Mouse (Mus musculus): ENCODE results near the gene Myo1c. TPM values are rescaled to one million over a fixed set of nuclear protein-coding genes. Genes with fewer than 3 reads are reported as not detected.

Gene Myo1c
- polyA plus RNA-seq (2014; fragmentation: Nextera tagmentation; extraction: Ambion mirVana) = 9.8 and 10.2 TPM in 2 replicates

DNA sequence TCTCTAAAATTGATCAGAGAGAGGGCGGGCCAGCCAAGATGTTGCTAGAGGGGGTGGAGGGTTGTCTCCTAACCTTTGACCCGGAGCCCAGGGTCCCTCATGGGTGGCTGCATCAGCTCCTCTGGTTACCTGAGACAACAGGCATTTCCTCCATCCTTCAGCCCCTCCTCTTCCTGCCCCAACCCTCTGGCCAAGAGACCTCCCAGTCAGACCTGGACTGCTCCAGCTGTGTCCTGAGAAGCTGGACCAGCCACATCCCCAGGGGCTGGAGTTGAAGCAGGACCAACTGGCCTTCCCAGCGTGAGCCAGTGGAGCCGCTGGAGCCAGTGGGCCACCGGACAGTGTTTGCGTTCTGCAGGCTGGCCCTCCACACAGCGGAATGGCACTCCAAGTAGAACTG is at the start of gene Myo1c:
Gene Myo1c, plus strand, starts transcription at position 194 of the 400 bp plus-strand sequence.
- no peaks in the 10 kb centered on the region for H3K36me3 ChIP-seq (ENCODE audit: control insufficient read depth, insufficient read depth, low read length)
- no peaks in the 10 kb centered on the region for H3K9me3 ChIP-seq (ENCODE audit: control insufficient read depth, low read length)
- no peak within 1 kb of the TSS for H3K27ac ChIP-seq (ENCODE audit: low read depth, low read length)
- H3K4me2 ChIP-seq = peak within 1 kb of the TSS; percentile 95
- 63% methylated on average over 7 of the region's 7 CpGs for WGBS
- ATAC-seq (ENCODE audit: low FRiP score) (no peak), DNase-seq (ENCODE audit: low spot score, missing footprints) (no peak)
- peak within 1 kb of the TSS; percentile 60 for H3K4me3 ChIP-seq (ENCODE audit: low read depth, low read length)
- peak within 1 kb of the TSS; percentile 78 for H3K9ac ChIP-seq (ENCODE audit: low read length)
- H3K27me3 ChIP-seq (ENCODE audit: control insufficient read depth, insufficient read depth, low read length) = peaks cover 26% of the 10 kb centered on the region
- H3K4me1 ChIP-seq (ENCODE audit: control insufficient read depth, insufficient read depth, low read length) = peaks cover 15% of the 10 kb centered on the region

DNA sequence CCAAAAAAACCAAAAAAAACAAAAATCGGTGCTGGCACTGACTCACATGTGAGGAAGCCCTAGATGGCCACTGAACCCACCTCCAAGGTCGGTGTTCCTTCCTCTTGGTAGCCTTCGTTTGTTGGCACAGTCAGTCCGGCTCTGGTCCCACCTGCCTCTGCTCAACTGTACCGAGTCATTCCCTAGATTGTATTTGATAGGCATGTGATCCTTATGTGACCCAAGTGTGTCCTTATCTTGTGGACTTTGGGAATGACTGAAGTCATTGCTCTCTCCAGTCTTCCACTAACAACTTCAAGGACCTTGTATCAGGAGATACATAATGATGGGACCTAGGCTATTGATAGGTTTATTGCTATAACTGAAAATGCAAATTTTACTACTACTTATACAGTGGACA is 45.5 kb upstream of the Myo1c start:
- Histone ChIP-seq H3K4me2 (no peak overlapping the region), H3K27ac (ENCODE audit: low read depth, low read length) (no peak overlapping the region), H3K27me3 (ENCODE audit: control insufficient read depth, insufficient read depth, low read length) (no peaks in the 10 kb centered on the region), H3K9ac (ENCODE audit: low read length) (no peak overlapping the region), H3K36me3 (ENCODE audit: control insufficient read depth, insufficient read depth, low read length) (peaks cover 8% of the 10 kb centered on the region), H3K9me3 (ENCODE audit: control insufficient read depth, low read length) (no peaks in the 10 kb centered on the region), H3K4me3 (ENCODE audit: low read depth, low read length) (no peak overlapping the region), H3K4me1 (ENCODE audit: control insufficient read depth, insufficient read depth, low read length) (no peaks in the 10 kb centered on the region)
- ATAC-seq (ENCODE audit: low FRiP score) = no peak
- no peak for DNase-seq (ENCODE audit: low spot score, missing footprints)
- 92% methylated on average over 5 of the region's 5 CpGs for WGBS

DNA sequence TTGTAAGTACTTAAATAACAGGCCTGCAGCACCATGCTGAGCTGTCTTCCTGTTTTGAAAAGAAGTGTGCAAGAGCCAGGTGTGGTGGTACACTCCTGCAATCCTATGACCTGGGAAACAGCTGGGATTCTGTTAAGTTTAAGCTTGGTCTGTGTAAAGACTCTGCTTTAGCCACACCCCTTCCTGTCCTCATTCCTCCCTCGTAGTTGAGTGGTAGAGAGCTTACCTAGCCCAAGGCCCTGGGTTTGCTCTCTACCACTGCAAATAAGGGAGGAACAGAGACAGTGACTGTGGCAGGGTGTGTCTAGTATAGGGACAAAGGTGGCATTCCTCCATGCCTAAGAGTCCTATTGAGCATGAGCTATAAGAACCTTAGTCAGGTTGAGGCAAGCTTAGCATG is 45.0 kb upstream of the Myo1c start:
- ATAC-seq (ENCODE audit: low FRiP score) (no peak), DNase-seq (ENCODE audit: low spot score, missing footprints) (no peak)
- Histone ChIP-seq H3K9me3 (ENCODE audit: control insufficient read depth, low read length) (no peaks in the 10 kb centered on the region), H3K27me3 (ENCODE audit: control insufficient read depth, insufficient read depth, low read length) (no peaks in the 10 kb centered on the region), H3K9ac (ENCODE audit: low read length) (no peak overlapping the region), H3K27ac (ENCODE audit: low read depth, low read length) (no peak overlapping the region), H3K4me1 (ENCODE audit: control insufficient read depth, insufficient read depth, low read length) (no peaks in the 10 kb centered on the region), H3K4me3 (ENCODE audit: low read depth, low read length) (no peak overlapping the region), H3K4me2 (no peak overlapping the region), H3K36me3 (ENCODE audit: control insufficient read depth, insufficient read depth, low read length) (peaks cover 10% of the 10 kb centered on the region)
- 74% methylated on average over 1 of the region's 1 CpGs for WGBS

DNA sequence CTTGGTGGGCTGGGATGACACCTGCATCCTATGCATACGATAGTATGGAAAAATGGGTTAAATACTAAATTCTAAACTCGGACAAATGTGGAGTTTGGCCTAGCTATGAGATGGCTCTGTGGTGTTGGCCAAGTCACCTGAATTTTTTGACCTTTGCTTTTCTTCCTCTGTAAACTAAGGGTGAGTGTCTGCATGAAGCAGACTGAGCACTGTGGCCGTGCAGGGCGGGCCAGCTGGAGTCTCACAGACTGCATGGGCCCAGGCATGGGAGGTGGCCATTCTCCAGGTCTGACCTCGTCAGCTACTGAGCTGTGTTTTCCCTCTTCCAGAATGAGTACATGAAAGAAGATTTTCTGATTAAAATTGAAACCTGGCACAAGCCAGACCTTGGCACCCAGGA is 41.5 kb upstream of the Myo1c start:
- Histone ChIP-seq H3K4me3 (ENCODE audit: low read depth, low read length) (no peak overlapping the region), H3K9ac (ENCODE audit: low read length) (no peak overlapping the region), H3K4me2 (no peak overlapping the region), H3K27me3 (ENCODE audit: control insufficient read depth, insufficient read depth, low read length) (no peaks in the 10 kb centered on the region), H3K27ac (ENCODE audit: low read depth, low read length) (no peak overlapping the region), H3K4me1 (ENCODE audit: control insufficient read depth, insufficient read depth, low read length) (no peaks in the 10 kb centered on the region), H3K36me3 (ENCODE audit: control insufficient read depth, insufficient read depth, low read length) (peaks cover 4% of the 10 kb centered on the region), H3K9me3 (ENCODE audit: control insufficient read depth, low read length) (no peaks in the 10 kb centered on the region)
- DNase-seq (ENCODE audit: low spot score, missing footprints) = no peak
- ATAC-seq (ENCODE audit: low FRiP score) = no peak
- 87% methylated on average over 5 of the region's 5 CpGs for WGBS

DNA sequence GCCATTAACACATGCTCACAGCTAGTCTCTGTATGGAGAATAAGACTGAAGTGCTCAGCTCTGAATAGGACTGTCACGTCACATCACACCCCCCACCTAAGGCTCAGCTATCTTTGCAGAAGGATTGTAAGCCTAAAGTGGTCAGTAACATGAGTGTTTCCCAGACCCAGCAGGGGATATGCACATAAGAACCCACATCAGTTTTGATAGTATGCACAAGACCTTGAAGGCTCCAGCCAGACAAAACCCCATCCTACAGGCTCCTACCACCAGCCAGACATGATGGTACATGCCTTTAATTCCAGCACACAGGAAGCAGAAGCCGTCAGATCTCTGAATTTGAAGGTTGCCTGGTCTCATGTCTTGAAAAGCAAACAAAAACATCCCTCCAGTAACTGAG is 40.3 kb upstream of the Myo1c start:
- Histone ChIP-seq H3K36me3 (ENCODE audit: control insufficient read depth, insufficient read depth, low read length) (peaks cover 4% of the 10 kb centered on the region), H3K4me2 (no peak overlapping the region), H3K9me3 (ENCODE audit: control insufficient read depth, low read length) (no peaks in the 10 kb centered on the region), H3K4me1 (ENCODE audit: control insufficient read depth, insufficient read depth, low read length) (no peaks in the 10 kb centered on the region), H3K27ac (ENCODE audit: low read depth, low read length) (no peak overlapping the region), H3K27me3 (ENCODE audit: control insufficient read depth, insufficient read depth, low read length) (no peaks in the 10 kb centered on the region), H3K9ac (ENCODE audit: low read length) (no peak overlapping the region), H3K4me3 (ENCODE audit: low read depth, low read length) (no peak overlapping the region)
- no peak for ATAC-seq (ENCODE audit: low FRiP score)
- WGBS = 91% methylated on average over 2 of the region's 2 CpGs
- no peak for DNase-seq (ENCODE audit: low spot score, missing footprints)

DNA sequence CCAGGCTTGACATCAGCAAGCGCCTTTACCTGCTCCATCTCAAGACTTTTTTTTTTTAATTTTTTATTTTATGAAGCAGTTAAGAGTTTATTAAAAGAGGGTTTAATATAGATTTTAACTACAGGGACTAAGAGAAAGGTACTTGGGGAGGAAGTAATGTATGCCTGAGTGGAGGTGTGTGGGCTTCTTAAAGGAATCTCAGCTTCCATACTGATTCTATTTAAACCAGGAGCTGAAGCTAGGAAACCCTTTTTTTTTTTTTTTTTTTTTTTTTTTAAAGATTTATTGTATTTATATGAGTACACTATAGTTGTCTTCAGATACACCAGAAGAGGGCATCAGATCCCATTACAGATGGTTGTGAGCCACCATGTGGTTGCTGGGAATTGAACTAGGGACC is 35.5 kb upstream of the Myo1c start:
- no peak overlapping the region for H3K9ac ChIP-seq (ENCODE audit: low read length)
- H3K36me3 ChIP-seq (ENCODE audit: control insufficient read depth, insufficient read depth, low read length) = peaks cover 5% of the 10 kb centered on the region; the same call in 1 of the 2 replicates
- DNase-seq (ENCODE audit: low spot score, missing footprints) = no peak
- ATAC-seq (ENCODE audit: low FRiP score) = no peak
- H3K4me3 ChIP-seq (ENCODE audit: low read depth, low read length) = no peak overlapping the region
- no peak overlapping the region for H3K4me2 ChIP-seq
- WGBS = 97% methylated on average over 1 of the region's 1 CpGs
- H3K27me3 ChIP-seq (ENCODE audit: control insufficient read depth, insufficient read depth, low read length) = no peaks in the 10 kb centered on the region
- H3K27ac ChIP-seq (ENCODE audit: low read depth, low read length) = no peak overlapping the region
- no peaks in the 10 kb centered on the region for H3K4me1 ChIP-seq (ENCODE audit: control insufficient read depth, insufficient read depth, low read length)
- no peaks in the 10 kb centered on the region for H3K9me3 ChIP-seq (ENCODE audit: control insufficient read depth, low read length)

DNA sequence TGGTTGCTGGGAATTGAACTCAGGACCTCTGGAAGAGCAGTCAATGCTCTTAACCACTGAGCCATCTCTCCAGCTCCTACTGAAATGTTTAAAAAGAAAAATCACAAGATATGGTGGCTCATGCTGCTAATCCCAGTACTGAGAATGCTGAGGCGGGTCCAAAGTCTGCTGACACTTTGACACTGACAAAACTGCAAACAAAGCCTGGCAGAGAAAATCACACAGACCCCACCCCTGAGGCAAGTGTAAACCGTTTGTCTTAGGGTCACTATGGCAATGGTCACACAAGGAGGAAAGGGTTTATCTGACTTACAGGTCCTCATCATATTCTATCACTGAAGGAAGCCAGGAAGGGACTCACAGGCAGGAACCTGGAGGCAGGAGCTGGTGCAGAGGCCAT is 34.7 kb upstream of the Myo1c start:
- no peaks in the 10 kb centered on the region for H3K9me3 ChIP-seq (ENCODE audit: control insufficient read depth, low read length)
- no peaks in the 10 kb centered on the region for H3K4me1 ChIP-seq (ENCODE audit: control insufficient read depth, insufficient read depth, low read length)
- H3K27me3 ChIP-seq (ENCODE audit: control insufficient read depth, insufficient read depth, low read length) = no peaks in the 10 kb centered on the region
- no peak overlapping the region for H3K4me2 ChIP-seq
- ATAC-seq (ENCODE audit: low FRiP score) (no peak), DNase-seq (ENCODE audit: low spot score, missing footprints) (no peak)
- WGBS = 91% methylated on average over 2 of the region's 2 CpGs
- H3K27ac ChIP-seq (ENCODE audit: low read depth, low read length) = no peak overlapping the region
- peaks cover 6% of the 10 kb centered on the region for H3K36me3 ChIP-seq (ENCODE audit: control insufficient read depth, insufficient read depth, low read length)
- no peak overlapping the region for H3K4me3 ChIP-seq (ENCODE audit: low read depth, low read length)
- no peak overlapping the region for H3K9ac ChIP-seq (ENCODE audit: low read length)

DNA sequence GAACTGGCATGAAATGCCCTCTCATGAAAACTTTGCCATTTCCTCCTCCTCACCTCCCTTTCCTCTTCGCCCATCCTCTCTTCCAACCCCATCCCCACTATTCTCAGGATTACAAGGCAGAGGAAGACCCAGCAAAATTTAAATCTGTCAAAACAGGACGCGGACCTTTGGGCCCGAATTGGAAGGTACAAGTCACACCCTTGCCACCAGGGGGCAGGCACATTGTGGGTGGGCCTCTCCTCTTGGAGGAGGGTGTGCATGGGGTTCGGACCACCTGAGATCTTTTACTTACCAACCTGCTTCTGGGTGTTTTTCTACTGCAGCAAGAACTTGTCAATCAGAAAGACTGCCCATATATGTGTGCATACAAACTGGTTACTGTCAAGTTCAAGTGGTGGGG is 31.2 kb upstream of the Myo1c start:
- DNase-seq (ENCODE audit: low spot score, missing footprints) (peak; percentile 83), ATAC-seq (ENCODE audit: low FRiP score) (no peak)
- no peak overlapping the region for H3K9ac ChIP-seq (ENCODE audit: low read length)
- no peaks in the 10 kb centered on the region for H3K4me1 ChIP-seq (ENCODE audit: control insufficient read depth, insufficient read depth, low read length)
- H3K27ac ChIP-seq (ENCODE audit: low read depth, low read length) = no peak overlapping the region
- H3K36me3 ChIP-seq (ENCODE audit: control insufficient read depth, insufficient read depth, low read length) = peaks cover 6% of the 10 kb centered on the region
- H3K9me3 ChIP-seq (ENCODE audit: control insufficient read depth, low read length) = no peaks in the 10 kb centered on the region
- WGBS = 85% methylated on average over 5 of the region's 5 CpGs
- no peaks in the 10 kb centered on the region for H3K27me3 ChIP-seq (ENCODE audit: control insufficient read depth, insufficient read depth, low read length)
- H3K4me2 ChIP-seq = no peak overlapping the region
- H3K4me3 ChIP-seq (ENCODE audit: low read depth, low read length) = no peak overlapping the region

DNA sequence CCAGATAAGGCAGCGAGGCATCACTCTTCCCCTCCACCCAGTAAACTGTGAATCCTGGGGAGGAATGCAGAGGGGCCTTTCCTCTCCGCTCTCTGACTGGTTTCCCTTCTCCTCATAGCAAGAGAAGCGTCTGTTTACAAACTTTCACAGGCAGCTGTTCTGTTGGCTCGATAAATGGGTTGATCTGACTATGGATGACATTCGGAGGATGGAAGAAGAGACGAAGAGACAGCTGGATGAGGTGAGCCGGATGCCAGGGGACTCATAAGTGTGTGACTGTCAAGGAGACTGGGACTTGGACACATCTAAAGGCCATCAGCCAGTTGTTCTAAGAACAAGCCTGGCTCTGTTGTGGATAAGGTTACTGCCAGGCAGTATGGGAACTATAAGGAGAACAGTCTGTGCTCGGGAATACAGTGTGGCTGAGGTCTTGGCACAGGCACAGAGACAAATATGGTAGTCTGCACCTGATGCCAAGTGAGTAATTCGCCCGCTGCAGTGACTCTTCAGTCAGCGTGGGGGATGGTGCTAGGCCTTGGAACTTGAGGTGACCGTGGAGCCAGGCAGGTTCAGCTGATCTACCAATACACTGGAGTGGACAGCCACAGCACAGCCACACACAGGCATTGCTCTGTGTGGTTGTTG is 30.0 kb upstream of the Myo1c start:
- no peak overlapping the region for H3K9ac ChIP-seq (ENCODE audit: low read length)
- H3K4me2 ChIP-seq = no peak overlapping the region
- ATAC-seq (ENCODE audit: low FRiP score) (no peak), DNase-seq (ENCODE audit: low spot score, missing footprints) (no peak)
- peaks cover 6% of the 10 kb centered on the region for H3K36me3 ChIP-seq (ENCODE audit: control insufficient read depth, insufficient read depth, low read length)
- no peak overlapping the region for H3K4me3 ChIP-seq (ENCODE audit: low read depth, low read length)
- 93% methylated on average over 12 of the region's 12 CpGs for WGBS
- H3K27ac ChIP-seq (ENCODE audit: low read depth, low read length) = no peak overlapping the region
- no peaks in the 10 kb centered on the region for H3K27me3 ChIP-seq (ENCODE audit: control insufficient read depth, insufficient read depth, low read length)
- no peaks in the 10 kb centered on the region for H3K4me1 ChIP-seq (ENCODE audit: control insufficient read depth, insufficient read depth, low read length)
- H3K9me3 ChIP-seq (ENCODE audit: control insufficient read depth, low read length) = no peaks in the 10 kb centered on the region
